Mouse (Mus musculus) spleen, adult 2 months (tissue): ENCODE results near the gene Dusp19.

ENCODE experiments used
- CTCF ChIP-seq: fragments of 200-500 bp; IDR thresholded peaks from 2 replicates; pipeline ENCODE4 v1.5.1; 2011; ENCODE audit warnings: mild to moderate bottlenecking, inconsistent platforms; ENCODE audit not compliant: insufficient read depth, insufficient read length, insufficient replicate concordance; ENCODE audit errors: extremely low read depth
- POLR2A ChIP-seq: fragments of 200-500 bp; IDR thresholded peaks from 2 replicates; pipeline ENCODE4 v1.6.1; 2011; ENCODE audit warnings: low read depth, low read length, inconsistent platforms

DNA sequence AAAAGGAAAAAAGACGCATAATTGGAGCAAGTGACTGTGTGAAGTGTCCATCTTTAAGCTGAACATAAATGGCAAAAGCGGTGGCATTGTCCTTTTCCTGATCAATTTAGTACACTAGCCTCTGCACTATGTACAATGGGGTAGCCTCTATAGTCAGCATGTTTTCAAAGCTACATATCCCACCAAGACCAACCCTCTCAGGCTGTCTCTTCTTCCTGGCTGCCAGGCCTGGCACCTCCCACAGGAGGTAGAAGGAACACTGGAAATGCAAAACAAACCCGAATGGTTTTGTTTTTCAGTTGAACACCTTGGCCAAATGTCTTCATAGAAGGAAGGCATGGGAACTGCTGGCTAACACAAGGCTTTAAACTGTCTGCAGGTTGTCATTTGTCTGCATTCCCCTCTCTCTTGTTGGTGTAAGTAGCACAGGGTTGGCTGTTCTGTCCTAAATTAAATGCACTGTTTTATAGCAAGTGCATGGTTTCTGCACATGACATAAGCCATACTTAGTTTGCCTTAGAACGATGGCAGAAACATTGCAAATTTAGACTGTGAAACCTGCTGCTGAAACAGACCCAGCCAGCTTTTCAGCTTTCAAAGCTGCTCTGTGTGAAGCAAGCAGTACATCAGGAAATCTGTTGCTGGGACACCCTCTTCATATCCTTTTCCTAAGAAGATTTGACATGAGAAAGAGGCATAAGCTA lies 22.5 kb upstream of the Dusp19 start:
- TF ChIP-seq CTCF, result no peak
- no peak for TF ChIP-seq POLR2A
